Mouse (Mus musculus): Measurements from ENCODE around the gene Specc1. TPM values are rescaled to one million over a fixed set of nuclear protein-coding genes. Genes with fewer than 3 reads are reported as not detected.

The Specc1 gene
- polyA plus RNA-seq, 1 experiment from 2014 or later, result 10.2 TPM

GRCm38 (mm10) chr11:61971441-61972221, 15.1 kb downstream of the Specc1 start:
- no peak overlapping the region for H3K9ac ChIP-seq
- H3K4me3 ChIP-seq, result no peak overlapping the region
- no peak for ATAC-seq (ENCODE audit: low read depth)
- no peak overlapping the region for H3K4me2 ChIP-seq
- H3K27ac ChIP-seq (replicated peaks), result no peak overlapping the region
- no peaks in the 10 kb centered on the region for H3K9me3 ChIP-seq
- H3K4me1 ChIP-seq (replicated peaks), result 0 out of 2 replicates have a peak, but pooled peaks cover 18% of the 10 kb centered on the region
- H3K36me3 ChIP-seq, result no peaks in the 10 kb centered on the region
- 61% methylated on average over 7 of the region's 7 CpGs for WGBS
- no peaks in the 10 kb centered on the region for H3K27me3 ChIP-seq

GRCm38 (mm10) chr11:61974106-61974707, 17.6 kb downstream of the Specc1 start:
- no peaks in the 10 kb centered on the region for H3K36me3 ChIP-seq
- H3K4me2 ChIP-seq, result no peak overlapping the region
- no peak for ATAC-seq (ENCODE audit: low read depth)
- no peak overlapping the region for H3K27ac ChIP-seq (replicated peaks)
- H3K4me1 ChIP-seq (replicated peaks), result 0 out of 2 replicates have a peak, but pooled peaks cover 24% of the 10 kb centered on the region
- no peaks in the 10 kb centered on the region for H3K27me3 ChIP-seq
- 64% methylated on average over 13 of the region's 13 CpGs for WGBS
- no peak overlapping the region for H3K4me3 ChIP-seq
- no peak overlapping the region for H3K9ac ChIP-seq
- no peaks in the 10 kb centered on the region for H3K9me3 ChIP-seq

- 0 out of 2 replicates have a peak, but pooled peaks cover 22% of the 10 kb centered on the region for H3K4me1 ChIP-seq (replicated peaks)
- WGBS, result 73% methylated on average over 1 of the region's 1 CpGs
Measured at GRCm38 (mm10) chr11:61975783-61976182, 19.2 kb downstream of the Specc1 start.

GRCm38 (mm10) chr11:61981285-61981684, 24.7 kb downstream of the Specc1 start:
- no peaks in the 10 kb centered on the region for H3K9me3 ChIP-seq
- H3K27ac ChIP-seq (replicated peaks), result no peak overlapping the region
- WGBS, result 74% methylated on average over 2 of the region's 2 CpGs
- 0 out of 2 replicates have a peak, but pooled peaks cover 8% of the 10 kb centered on the region for H3K4me1 ChIP-seq (replicated peaks)
- no peak overlapping the region for H3K4me2 ChIP-seq
- ATAC-seq (ENCODE audit: low read depth), result no peak
- no peak overlapping the region for H3K4me3 ChIP-seq
- H3K27me3 ChIP-seq, result no peaks in the 10 kb centered on the region
- H3K36me3 ChIP-seq, result no peaks in the 10 kb centered on the region
- H3K9ac ChIP-seq, result no peak overlapping the region

More at GRCm38 (mm10) chr11:61975783-61976182, 19.2 kb downstream of the Specc1 start:
- ATAC-seq (ENCODE audit: low read depth), result no peak
- Histone ChIP-seq H3K36me3 (no peaks in the 10 kb centered on the region), H3K27ac (replicated peaks) (no peak overlapping the region), H3K4me3 (no peak overlapping the region), H3K4me2 (no peak overlapping the region), H3K27me3 (no peaks in the 10 kb centered on the region), H3K9ac (no peak overlapping the region), H3K9me3 (no peaks in the 10 kb centered on the region)

GRCm38 (mm10) chr11:61982828-61983227, 26.3 kb downstream of the Specc1 start:
- Histone ChIP-seq H3K9ac (no peak overlapping the region), H3K4me2 (no peak overlapping the region), H3K9me3 (no peaks in the 10 kb centered on the region), H3K4me3 (no peak overlapping the region), H3K4me1 (replicated peaks) (no peaks in the 10 kb centered on the region), H3K27me3 (no peaks in the 10 kb centered on the region), H3K36me3 (no peaks in the 10 kb centered on the region), H3K27ac (replicated peaks) (no peak overlapping the region)
- ATAC-seq (ENCODE audit: low read depth), result no peak
- WGBS, result 91% methylated on average over 9 of the region's 9 CpGs

- no peak overlapping the region for H3K27ac ChIP-seq (replicated peaks)
- H3K27me3 ChIP-seq, result no peaks in the 10 kb centered on the region
- H3K36me3 ChIP-seq, result no peaks in the 10 kb centered on the region
- ATAC-seq (ENCODE audit: low read depth), result no peak
- H3K4me2 ChIP-seq, result no peak overlapping the region
- H3K9me3 ChIP-seq, result no peaks in the 10 kb centered on the region
- no peak overlapping the region for H3K9ac ChIP-seq
- WGBS, result 81% methylated on average over 4 of the region's 4 CpGs
- no peaks in the 10 kb centered on the region for H3K4me1 ChIP-seq (replicated peaks)
- no peak overlapping the region for H3K4me3 ChIP-seq
Measured at GRCm38 (mm10) chr11:61986939-61987338, 30.4 kb downstream of the Specc1 start.

GRCm38 (mm10) chr11:61989647-61990046, 33.1 kb downstream of the Specc1 start:
- Histone ChIP-seq H3K4me1 (replicated peaks) (no peaks in the 10 kb centered on the region), H3K36me3 (no peaks in the 10 kb centered on the region), H3K9ac (no peak overlapping the region), H3K27ac (replicated peaks) (no peak overlapping the region), H3K9me3 (no peaks in the 10 kb centered on the region), H3K4me2 (no peak overlapping the region), H3K4me3 (no peak overlapping the region), H3K27me3 (no peaks in the 10 kb centered on the region)
- WGBS, result 81% methylated on average over 9 of the region's 9 CpGs
- ATAC-seq (ENCODE audit: low read depth), result no peak

- ATAC-seq (ENCODE audit: low read depth), result no peak
- H3K4me3 ChIP-seq, result no peak overlapping the region
Measured at GRCm38 (mm10) chr11:61991576-61991975, 35.0 kb downstream of the Specc1 start.

GRCm38 (mm10) chr11:61992671-61993285, 36.2 kb downstream of the Specc1 start:
- no peak for ATAC-seq (ENCODE audit: low read depth)
- Histone ChIP-seq H3K27ac (replicated peaks) (no peak overlapping the region), H3K9me3 (no peaks in the 10 kb centered on the region), H3K9ac (no peak overlapping the region), H3K4me3 (no peak overlapping the region), H3K4me2 (no peak overlapping the region), H3K36me3 (no peaks in the 10 kb centered on the region), H3K4me1 (replicated peaks) (no peaks in the 10 kb centered on the region), H3K27me3 (no peaks in the 10 kb centered on the region)
- 91% methylated on average over 4 of the region's 4 CpGs for WGBS

More at GRCm38 (mm10) chr11:61991576-61991975, 35.0 kb downstream of the Specc1 start:
- Histone ChIP-seq H3K9me3 (no peaks in the 10 kb centered on the region), H3K27me3 (no peaks in the 10 kb centered on the region), H3K36me3 (no peaks in the 10 kb centered on the region), H3K9ac (no peak overlapping the region), H3K4me2 (no peak overlapping the region), H3K27ac (replicated peaks) (no peak overlapping the region), H3K4me1 (replicated peaks) (no peaks in the 10 kb centered on the region)
- 90% methylated on average over 2 of the region's 2 CpGs for WGBS

- H3K4me1 ChIP-seq (replicated peaks), result no peaks in the 10 kb centered on the region; the same call in 1 of the 2 replicates
- no peak overlapping the region for H3K4me2 ChIP-seq
- no peak overlapping the region for H3K4me3 ChIP-seq
- no peak for ATAC-seq (ENCODE audit: low read depth)
- H3K36me3 ChIP-seq, result no peaks in the 10 kb centered on the region
- 88% methylated on average over 8 of the region's 8 CpGs for WGBS
- H3K9ac ChIP-seq, result no peak overlapping the region
- H3K9me3 ChIP-seq, result no peaks in the 10 kb centered on the region
- no peak overlapping the region for H3K27ac ChIP-seq (replicated peaks)
- H3K27me3 ChIP-seq, result no peaks in the 10 kb centered on the region
Measured at GRCm38 (mm10) chr11:61999501-61999900, 42.9 kb downstream of the Specc1 start.

- Histone ChIP-seq H3K4me3 (no peak overlapping the region), H3K4me1 (replicated peaks) (no peaks in the 10 kb centered on the region; the same call in 1 of the 2 replicates), H3K27ac (replicated peaks) (no peak overlapping the region), H3K9ac (no peak overlapping the region), H3K4me2 (no peak overlapping the region), H3K9me3 (no peaks in the 10 kb centered on the region), H3K36me3 (no peaks in the 10 kb centered on the region), H3K27me3 (no peaks in the 10 kb centered on the region)
- 84% methylated on average over 12 of the region's 12 CpGs for WGBS
- ATAC-seq (ENCODE audit: low read depth), result no peak
Measured at GRCm38 (mm10) chr11:62000099-62000498, 43.5 kb downstream of the Specc1 start.

GRCm38 (mm10) chr11:62001977-62002376, 45.4 kb downstream of the Specc1 start:
- Histone ChIP-seq H3K27ac (replicated peaks) (no peak overlapping the region), H3K36me3 (no peaks in the 10 kb centered on the region), H3K9me3 (no peaks in the 10 kb centered on the region), H3K9ac (no peak overlapping the region), H3K4me3 (no peak overlapping the region), H3K4me2 (no peak overlapping the region), H3K4me1 (replicated peaks) (no peaks in the 10 kb centered on the region; the same call in 1 of the 2 replicates), H3K27me3 (no peaks in the 10 kb centered on the region)
- WGBS, result 77% methylated on average over 4 of the region's 4 CpGs
- no peak for ATAC-seq (ENCODE audit: low read depth)
